Mouse (Mus musculus): ENCODE data around the gene Slc18a2. TPM values are rescaled to one million over a fixed set of nuclear protein-coding genes. Genes with fewer than 3 reads are reported as not detected.

The Slc18a2 gene
- total and polyA plus RNA-seq, 3 experiments = 0.04 to 0.86 TPM; not detected in 1

- H3K4me3 ChIP-seq (replicated peaks in 1 of 3; ENCODE audit: low read depth in 2 of 3, low read length in 2 of 3, poor library complexity in 1 of 3) = no peak overlapping the region
- no peaks in the 10 kb centered on the region for H3K36me3 ChIP-seq (replicated peaks in 1 of 2; ENCODE audit: control insufficient read depth in 1 of 2, insufficient read depth in 1 of 2, low read length in 1 of 2)
- in situ Hi-C loops (cut with MboI; ENCODE audit: low pct_ligation_motif_present, low pct_unique_long_range_greater_than_20kb, low sequenced_read_pairs) = no loop called here
- no peak overlapping the region for H3K27ac ChIP-seq (ENCODE audit: insufficient read depth, low read depth)
- H3K4me1 ChIP-seq (ENCODE audit: control insufficient read depth in 1 of 2, insufficient read depth in 2 of 2) = no peaks in the 10 kb centered on the region
- dilution Hi-C loops (cut with MboI; ENCODE audit: extremely low pct_ligation_motif_present, extremely low pct_unique_long_range_greater_than_20kb, low sequenced_read_pairs) = no loop called here
- DNase-seq (ENCODE audit: extremely low read depth) = no peak
- no peaks in the 10 kb centered on the region for H3K27me3 ChIP-seq (replicated peaks)
- H3K4me2 ChIP-seq (ENCODE audit: insufficient read depth, low read depth, poor library complexity, severe bottlenecking) = no peak overlapping the region
- H3K9ac ChIP-seq (ENCODE audit: insufficient read depth, low read depth) = no peak overlapping the region
- no peaks in the 10 kb centered on the region for H3K9me3 ChIP-seq (replicated peaks; ENCODE audit: low read length)
- no peak for TF ChIP-seq POLR2AphosphoS2 (IDR thresholded peaks at IDR 0.05; ENCODE audit: low read depth, low read length)
- no peak for TF ChIP-seq MXI1 (IDR thresholded peaks at IDR 0.05; ENCODE audit: low read depth, low read length)
- TF ChIP-seq GABPA (IDR thresholded peaks at IDR 0.05; ENCODE audit: insufficient replicate concordance, low read depth, low read length) = no peak
- no peak for TF ChIP-seq IRF4 (IDR thresholded peaks at IDR 0.05; ENCODE audit: low read depth, low read length)
- no peak for TF ChIP-seq ZMIZ1 (IDR thresholded peaks at IDR 0.05; ENCODE audit: low read depth, low read length)
- TF ChIP-seq ETS1 (conservative IDR thresholded peaks at IDR 0.05; ENCODE audit: low read depth, low read length) = no peak
- TF ChIP-seq ZC3H11A (IDR thresholded peaks at IDR 0.05; ENCODE audit: low read depth, low read length) = no peak
- no peak for TF ChIP-seq TCF12 (IDR thresholded peaks at IDR 0.05; ENCODE audit: low read depth, low read length)
- TF ChIP-seq JUND (conservative IDR thresholded peaks at IDR 0.05; ENCODE audit: low read depth, low read length) = no peak
- no peak for TF ChIP-seq MYC (IDR thresholded peaks at IDR 0.05; ENCODE audit: low read depth, low read length)
- TF ChIP-seq HCFC1 (IDR thresholded peaks at IDR 0.05; ENCODE audit: low read depth, low read length) = no peak
- TF ChIP-seq CHD2 (IDR thresholded peaks at IDR 0.05; ENCODE audit: low read length) = no peak
- no peak for TF ChIP-seq CHD1 (IDR thresholded peaks at IDR 0.05; ENCODE audit: low read depth, low read length)
- no peak for TF ChIP-seq RCOR1 (conservative IDR thresholded peaks at IDR 0.05; ENCODE audit: low read depth, low read length)
- no peak for TF ChIP-seq SMC3 (IDR thresholded peaks at IDR 0.05; ENCODE audit: low read depth, low read length)
- TF ChIP-seq USF2 (conservative IDR thresholded peaks at IDR 0.05; ENCODE audit: low read depth, low read length) = no peak
- no peak for TF ChIP-seq RAD21 (IDR thresholded peaks at IDR 0.05; ENCODE audit: low read depth, low read length)
- TF ChIP-seq BHLHE40 (IDR thresholded peaks at IDR 0.05; ENCODE audit: low read depth, low read length) = no peak
- H3K79me2 ChIP-seq (replicated peaks; ENCODE audit: control insufficient read depth, extremely low read depth, insufficient read depth, poor library complexity, severe bottlenecking) = no peaks in the 10 kb centered on the region
Measured at GRCm38 (mm10) chr19:59273190-59273589, 12.5 kb downstream of the Slc18a2 start.

- peaks cover 0 to 6% of the 10 kb centered on the region in 2 experiments for H3K36me3 ChIP-seq (replicated peaks in 1 of 2; ENCODE audit: control insufficient read depth in 1 of 2, insufficient read depth in 1 of 2, low read length in 1 of 2)
- dilution Hi-C loops (cut with MboI; ENCODE audit: extremely low pct_ligation_motif_present, extremely low pct_unique_long_range_greater_than_20kb, low sequenced_read_pairs) = no loop called here
- no peaks in the 10 kb centered on the region for H3K27me3 ChIP-seq (replicated peaks)
- H3K4me3 ChIP-seq (replicated peaks in 1 of 3; ENCODE audit: low read depth in 2 of 3, low read length in 2 of 3, poor library complexity in 1 of 3) = no peak overlapping the region
- H3K4me2 ChIP-seq (ENCODE audit: insufficient read depth, low read depth, poor library complexity, severe bottlenecking) = no peak overlapping the region
- no peaks in the 10 kb centered on the region for H3K79me2 ChIP-seq (replicated peaks; ENCODE audit: control insufficient read depth, extremely low read depth, insufficient read depth, poor library complexity, severe bottlenecking)
- in situ Hi-C loops (cut with MboI; ENCODE audit: low pct_ligation_motif_present, low pct_unique_long_range_greater_than_20kb, low sequenced_read_pairs) = no loop called here
- TF ChIP-seq POLR2A (IDR thresholded peaks at IDR 0.05; ENCODE audit: low read depth, low read length) (no peak), JUND (conservative IDR thresholded peaks at IDR 0.05; ENCODE audit: low read depth, low read length) (no peak), TCF12 (IDR thresholded peaks at IDR 0.05; ENCODE audit: low read depth, low read length) (no peak), ZMIZ1 (IDR thresholded peaks at IDR 0.05; ENCODE audit: low read depth, low read length) (no peak), E2F4 (IDR thresholded peaks at IDR 0.05; ENCODE audit: insufficient replicate concordance, low read depth, low read length) (no peak), SMC3 (IDR thresholded peaks at IDR 0.05; ENCODE audit: low read depth, low read length) (no peak), USF1 (IDR thresholded peaks at IDR 0.05; ENCODE audit: low read depth, low read length) (no peak), MAZ (IDR thresholded peaks at IDR 0.05; ENCODE audit: low read depth, low read length) (no peak), EP300 (IDR thresholded peaks at IDR 0.05; ENCODE audit: low read length) (no peak), MEF2A (IDR thresholded peaks at IDR 0.05; ENCODE audit: borderline replicate concordance, low read depth, low read length) (no peak), MXI1 (IDR thresholded peaks at IDR 0.05; ENCODE audit: low read depth, low read length) (no peak), SIN3A (IDR thresholded peaks at IDR 0.05; ENCODE audit: low read length) (no peak), CHD1 (IDR thresholded peaks at IDR 0.05; ENCODE audit: low read depth, low read length) (no peak), HCFC1 (IDR thresholded peaks at IDR 0.05; ENCODE audit: low read depth, low read length) (no peak), IRF4 (IDR thresholded peaks at IDR 0.05; ENCODE audit: low read depth, low read length) (no peak), USF2 (conservative IDR thresholded peaks at IDR 0.05; ENCODE audit: low read depth, low read length) (no peak), UBTF (IDR thresholded peaks at IDR 0.05; ENCODE audit: low read depth, low read length) (no peak)
- no peak overlapping the region for H3K9ac ChIP-seq (ENCODE audit: insufficient read depth, low read depth)
- DNase-seq (ENCODE audit: extremely low read depth) = no peak
- H3K4me1 ChIP-seq (ENCODE audit: control insufficient read depth in 1 of 2, insufficient read depth in 2 of 2) = no peaks in the 10 kb centered on the region
- no peak overlapping the region for H3K27ac ChIP-seq (ENCODE audit: insufficient read depth, low read depth)
- H3K9me3 ChIP-seq (replicated peaks; ENCODE audit: low read length) = peaks cover 5% of the 10 kb centered on the region
Measured at GRCm38 (mm10) chr19:59276354-59276753, 15.7 kb downstream of the Slc18a2 start.

Measured in CH12.LX (cell line).